Mouse (Mus musculus) gastrocnemius, postnatal 36 days (tissue): Measurements from ENCODE around the gene Sema7a. TPM values are rescaled to one million over a fixed set of nuclear protein-coding genes. Genes with fewer than 3 reads are reported as not detected.

Experiments
- DNase-seq, 2 experiments: peaks; one replicate each; pipeline ENCODE4 v3.0.0; 2022
- intact Hi-C: fragments of 180-260 bp; cut with DNase I; formaldehyde crosslinking; loops from one replicate; pipeline ENCODE4 v1.15.1; 2025
- total RNA-seq, 2 experiments: library from RNA; stranded (reverse); gene quantifications; 2 replicates each; pipeline ENCODE4 v1.2.3; 2021

The Sema7a gene
- total RNA-seq, 2 experiments from 2014 or later: 7.9 to 12.5 TPM

- intact Hi-C loops: no loop called here
- DNase-seq: no peak
These were observed 16.9 kb downstream of the Sema7a start for GRCm38 (mm10) chr9:57956838-57957236.

GRCm38 (mm10) chr9:57958615-57959014, 18.7 kb downstream of the Sema7a start:
- no peak for DNase-seq
- intact Hi-C loops: no loop called here

- intact Hi-C loops: no loop called here
- DNase-seq: no peak
These were observed 19.5 kb downstream of the Sema7a start for GRCm38 (mm10) chr9:57959399-57959798.

GRCm38 (mm10) chr9:57959886-57960866, 20.3 kb downstream of the Sema7a start:
- intact Hi-C loops: no loop called here
- DNase-seq: no peak

GRCm38 (mm10) chr9:57961226-57961625, 21.3 kb downstream of the Sema7a start:
- DNase-seq: no peak

GRCm38 (mm10) chr9:57961863-57962778, 22.2 kb downstream of the Sema7a start:
- intact Hi-C loops: no loop called here
- DNase-seq: no peak

More at GRCm38 (mm10) chr9:57961226-57961625, 21.3 kb downstream of the Sema7a start:
- intact Hi-C loops: no loop called here

- DNase-seq: no peak
- intact Hi-C loops: no loop called here
These were observed 23.5 kb downstream of the Sema7a start for GRCm38 (mm10) chr9:57963249-57963997.

GRCm38 (mm10) chr9:57963998-57964395, 24.1 kb downstream of the Sema7a start:
- no peak for DNase-seq
- intact Hi-C loops: no loop called here

- DNase-seq: no peak
- intact Hi-C loops: no loop called here
These were observed 24.8 kb downstream of the Sema7a start for GRCm38 (mm10) chr9:57964528-57965250.

GRCm38 (mm10) chr9:57965281-57966185, 25.6 kb downstream of the Sema7a start:
- DNase-seq: no peak
- intact Hi-C loops: no loop called here

GRCm38 (mm10) chr9:57967237-57967960, 27.5 kb downstream of the Sema7a start:
- intact Hi-C loops: no loop called here
- DNase-seq: peak; percentile 67 to 76

GRCm38 (mm10) chr9:57968166-57968771, 28.4 kb downstream of the Sema7a start:
- intact Hi-C loops: no loop called here

GRCm38 (mm10) chr9:57968783-57969542, 29.1 kb downstream of the Sema7a start:
- DNase-seq: no peak

More at GRCm38 (mm10) chr9:57968166-57968771, 28.4 kb downstream of the Sema7a start:
- no peak for DNase-seq

GRCm38 (mm10) chr9:57969736-57970495, 30.0 kb downstream of the Sema7a start:
- intact Hi-C loops: no loop called here
- no peak for DNase-seq

More at GRCm38 (mm10) chr9:57968783-57969542, 29.1 kb downstream of the Sema7a start:
- intact Hi-C loops: no loop called here

GRCm38 (mm10) chr9:57971413-57971812, 31.5 kb downstream of the Sema7a start:
- intact Hi-C loops: no loop called here
- DNase-seq: no peak

GRCm38 (mm10) chr9:57972141-57972591, 32.3 kb downstream of the Sema7a start:
- intact Hi-C loops: no loop called here
- no peak for DNase-seq
